Mouse (Mus musculus) hindbrain, embryonic 15.5 days (tissue): ENCODE results near the gene Sgms1. TPM values are rescaled to one million over a fixed set of nuclear protein-coding genes. Genes with fewer than 3 reads are reported as not detected.

Experiments
- ATAC-seq: fragments of 200-750 bp; cut with Nextera tagmentation; 2 replicates; pipeline ENCODE4 v1.8.0; 2017; ENCODE audit warnings: low read depth, moderate number of reproducible peaks, moderate TSS enrichment; ENCODE audit not compliant: low FRiP score
- H3K27ac ChIP-seq: fragments of 300-500 bp; sonication (generic); replicated peaks from 2 replicates; pipeline ENCODE4 v1.5.1; 2015; ENCODE audit warnings: mild to moderate bottlenecking, inconsistent platforms
- H3K27me3 ChIP-seq: fragments of 300-500 bp; sonication (generic); 2 replicates; pipeline ENCODE4 v1.6.1; 2015; ENCODE audit warnings: control low read depth, inconsistent platforms
- H3K36me3 ChIP-seq: fragments of 300-500 bp; sonication (generic); 2 replicates; pipeline ENCODE4 v1.6.1; 2015; ENCODE audit warnings: control low read depth, inconsistent platforms
- H3K4me1 ChIP-seq: fragments of 300-500 bp; sonication (generic); replicated peaks from 2 replicates; pipeline ENCODE4 v1.6.1; 2015; ENCODE audit warnings: control low read depth, inconsistent platforms
- H3K4me2 ChIP-seq: fragments of 300-500 bp; sonication (generic); 2 replicates; pipeline ENCODE4 v1.6.1; 2015; ENCODE audit warnings: moderate library complexity, mild to moderate bottlenecking, inconsistent platforms
- H3K4me3 ChIP-seq: fragments of 300-500 bp; sonication (generic); 2 replicates; pipeline ENCODE4 v1.5.1; 2015; ENCODE audit warnings: mild to moderate bottlenecking, inconsistent platforms
- H3K9ac ChIP-seq: fragments of 300-500 bp; sonication (generic); 2 replicates; pipeline ENCODE4 v1.6.1; 2015; ENCODE audit warnings: inconsistent platforms
- H3K9me3 ChIP-seq: fragments of 300-500 bp; sonication (generic); 2 replicates; pipeline ENCODE4 v1.6.1; 2016; ENCODE audit warnings: control low read depth, inconsistent platforms
- WGBS: fragments of 180-500 bp; shearing (Covaris S2); methylation state at CpG from one replicate; pipeline ENCODE4 v1.1.7; 2015; 5-methylcytosine and 5-hydroxymethylcytosine counted together
- polyA plus RNA-seq: library from polyadenylated mRNA; unstranded; fragments of >200 nt; fragmentation: Nextera tagmentation; extraction: Ambion mirVana; gene quantifications from 2 replicates; pipeline ENCODE4 v1.2.1, GENCODE M21; 2015

Sgms1 gene
- polyA plus RNA-seq, 1 experiment from 2014 or later, result 21.7 TPM

DNA sequence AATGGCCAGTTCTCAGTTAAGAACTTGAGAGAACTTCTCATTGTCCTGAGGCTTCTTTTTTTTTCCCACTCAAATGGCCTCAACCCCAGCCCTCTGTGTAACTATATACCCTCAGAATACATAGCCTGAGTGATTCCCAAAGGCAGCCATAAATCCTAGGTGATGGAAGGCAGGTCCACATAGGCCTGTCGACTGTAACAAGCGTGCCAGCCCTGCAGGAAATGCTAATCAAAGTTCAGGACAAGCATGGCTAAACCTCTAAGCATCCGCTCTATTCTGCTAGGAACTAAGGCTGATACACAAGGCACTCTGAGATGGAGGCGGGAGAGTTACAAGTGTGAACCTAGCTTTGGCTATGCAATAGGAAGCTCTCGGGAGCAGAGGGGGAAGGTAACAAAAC, 151.8 kb downstream of the Sgms1 start:
- no peak overlapping the region for H3K4me2 ChIP-seq
- H3K9me3 ChIP-seq, result no peaks in the 10 kb centered on the region
- H3K36me3 ChIP-seq, result no peaks in the 10 kb centered on the region
- H3K9ac ChIP-seq, result no peak overlapping the region
- H3K4me3 ChIP-seq, result no peak overlapping the region
- H3K4me1 ChIP-seq, result no peaks in the 10 kb centered on the region
- no peak for ATAC-seq
- no peaks in the 10 kb centered on the region for H3K27me3 ChIP-seq
- no peak overlapping the region for H3K27ac ChIP-seq
- 66% methylated on average over 5 of the region's 5 CpGs for WGBS

DNA sequence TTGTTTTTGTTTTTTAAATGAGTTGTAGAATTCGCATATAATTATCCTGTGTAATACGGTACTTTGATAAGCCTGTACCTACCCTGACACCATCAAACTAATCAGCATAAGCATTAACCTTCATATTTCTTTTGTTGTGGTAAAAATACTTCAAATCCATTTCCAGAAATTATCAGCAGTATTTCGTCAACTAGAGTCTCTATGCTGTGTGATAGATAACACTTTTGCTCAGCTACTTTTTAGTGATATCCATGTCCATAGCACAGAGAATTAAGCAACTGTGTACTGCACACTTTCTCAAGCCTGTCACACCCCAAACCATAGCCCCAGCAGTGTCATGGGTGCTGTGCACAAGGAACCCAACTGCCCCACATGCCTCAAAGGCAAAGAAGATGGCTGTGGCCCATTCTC, 152.3 kb downstream of the Sgms1 start:
- H3K27me3 ChIP-seq, result no peaks in the 10 kb centered on the region
- no peak for ATAC-seq
- H3K4me3 ChIP-seq, result no peak overlapping the region

GRCm38 (mm10) chr19:32234717-32235434, 154.6 kb downstream of the Sgms1 start:
- H3K27me3 ChIP-seq, result no peaks in the 10 kb centered on the region
- no peak overlapping the region for H3K9ac ChIP-seq
- no peaks in the 10 kb centered on the region for H3K4me1 ChIP-seq
- ATAC-seq, result no peak
- H3K4me2 ChIP-seq, result no peak overlapping the region
- H3K27ac ChIP-seq, result no peak overlapping the region
- H3K36me3 ChIP-seq, result no peaks in the 10 kb centered on the region
- H3K9me3 ChIP-seq, result no peaks in the 10 kb centered on the region
- no peak overlapping the region for H3K4me3 ChIP-seq
- WGBS, result 80% methylated on average over 6 of the region's 6 CpGs

More for the DNA sequence above, 152.3 kb downstream of the Sgms1 start:
- Histone ChIP-seq H3K9me3 (no peaks in the 10 kb centered on the region), H3K27ac (no peak overlapping the region), H3K4me2 (no peak overlapping the region), H3K9ac (no peak overlapping the region), H3K4me1 (no peaks in the 10 kb centered on the region), H3K36me3 (no peaks in the 10 kb centered on the region)
- WGBS, result 87% methylated on average over 3 of the region's 3 CpGs

- H3K4me2 ChIP-seq, result no peak overlapping the region
- no peak overlapping the region for H3K4me3 ChIP-seq
- WGBS, result 83% methylated on average over 10 of the region's 10 CpGs
Observed at GRCm38 (mm10) chr19:32231292-32231691, 158.2 kb downstream of the Sgms1 start.

DNA sequence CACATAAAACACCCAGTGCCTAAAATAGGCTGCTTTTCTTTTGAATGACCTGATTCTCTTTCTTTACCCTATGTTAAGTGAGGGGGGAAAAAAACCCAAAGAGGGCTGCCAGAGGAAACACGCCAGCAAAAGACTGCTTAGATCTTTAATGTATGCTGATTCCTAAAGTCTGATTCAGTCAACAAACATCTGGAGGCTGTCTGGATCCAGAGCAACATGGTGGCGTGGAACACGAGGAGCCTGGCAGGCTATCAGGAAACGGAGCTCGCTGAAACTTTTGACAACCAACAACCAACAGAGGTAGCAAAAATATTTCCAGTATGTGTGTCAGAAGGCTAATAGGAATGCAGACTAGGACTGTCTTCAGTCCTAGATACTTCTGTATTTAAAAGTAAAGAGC, 158.7 kb downstream of the Sgms1 start:
- H3K4me3 ChIP-seq, result no peak overlapping the region
- 77% methylated on average over 5 of the region's 5 CpGs for WGBS

More at GRCm38 (mm10) chr19:32231292-32231691, 158.2 kb downstream of the Sgms1 start:
- Histone ChIP-seq H3K27ac (no peak overlapping the region), H3K36me3 (no peaks in the 10 kb centered on the region), H3K9ac (no peak overlapping the region), H3K9me3 (no peaks in the 10 kb centered on the region), H3K27me3 (no peaks in the 10 kb centered on the region), H3K4me1 (no peaks in the 10 kb centered on the region)
- ATAC-seq, result no peak

DNA sequence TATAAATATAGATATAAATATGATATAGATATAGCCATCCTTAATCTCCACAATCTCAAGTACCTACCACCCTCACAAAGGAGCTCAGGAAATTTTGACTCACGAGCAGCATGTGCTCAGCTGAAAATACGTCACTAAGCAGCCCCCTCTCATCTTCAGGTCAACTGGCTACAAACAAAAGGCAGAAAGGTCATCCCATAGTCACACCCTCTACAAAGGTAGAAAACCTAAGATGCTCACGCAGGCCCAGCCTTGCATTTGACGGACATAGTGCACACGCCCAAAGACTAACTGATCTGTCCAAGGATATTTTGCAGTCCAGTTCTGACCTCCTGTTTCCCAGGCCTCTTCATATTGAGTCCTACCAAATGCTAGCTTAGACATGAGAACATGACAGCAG, 159.2 kb downstream of the Sgms1 start:
- H3K36me3 ChIP-seq, result no peaks in the 10 kb centered on the region
- 90% methylated on average over 5 of the region's 5 CpGs for WGBS
- ATAC-seq, result no peak
- no peaks in the 10 kb centered on the region for H3K27me3 ChIP-seq
- H3K9ac ChIP-seq, result no peak overlapping the region
- H3K4me3 ChIP-seq, result no peak overlapping the region
- no peaks in the 10 kb centered on the region for H3K4me1 ChIP-seq
- H3K4me2 ChIP-seq, result no peak overlapping the region
- no peak overlapping the region for H3K27ac ChIP-seq
- no peaks in the 10 kb centered on the region for H3K9me3 ChIP-seq

More for the DNA sequence above, 158.7 kb downstream of the Sgms1 start:
- H3K27ac ChIP-seq, result no peak overlapping the region
- H3K27me3 ChIP-seq, result no peaks in the 10 kb centered on the region
- ATAC-seq, result no peak
- H3K4me1 ChIP-seq, result no peaks in the 10 kb centered on the region
- H3K36me3 ChIP-seq, result no peaks in the 10 kb centered on the region
- no peaks in the 10 kb centered on the region for H3K9me3 ChIP-seq
- H3K4me2 ChIP-seq, result no peak overlapping the region
- H3K9ac ChIP-seq, result no peak overlapping the region

GRCm38 (mm10) chr19:32229776-32230175, 159.7 kb downstream of the Sgms1 start:
- Histone ChIP-seq H3K27ac (no peak overlapping the region), H3K9me3 (no peaks in the 10 kb centered on the region), H3K4me3 (no peak overlapping the region), H3K27me3 (no peaks in the 10 kb centered on the region), H3K36me3 (no peaks in the 10 kb centered on the region), H3K4me2 (no peak overlapping the region), H3K4me1 (no peaks in the 10 kb centered on the region), H3K9ac (no peak overlapping the region)
- WGBS, result 79% methylated on average over 5 of the region's 5 CpGs
- ATAC-seq, result no peak

DNA sequence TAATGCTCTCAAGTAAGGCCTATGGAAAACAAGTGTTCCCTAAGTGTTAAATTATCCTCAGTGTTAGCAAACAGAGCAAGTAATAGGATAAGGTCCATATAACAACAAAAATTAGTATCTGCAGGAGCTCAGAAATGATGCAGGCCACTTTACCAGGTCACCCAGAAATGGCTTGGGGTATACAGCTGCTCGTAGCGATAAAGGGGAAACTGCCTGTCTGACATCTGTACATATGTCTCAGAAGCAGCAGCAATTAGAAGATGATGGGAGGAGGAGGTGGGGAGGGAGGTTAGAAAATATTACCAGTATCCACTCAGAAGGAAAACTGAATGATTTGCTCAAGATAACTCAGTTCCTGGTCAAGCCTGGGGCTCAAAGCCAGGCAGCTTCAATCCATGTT, 162.3 kb downstream of the Sgms1 start:
- no peaks in the 10 kb centered on the region for H3K27me3 ChIP-seq
- H3K4me3 ChIP-seq, result no peak overlapping the region
- WGBS, result 89% methylated on average over 2 of the region's 2 CpGs
- H3K9me3 ChIP-seq, result no peaks in the 10 kb centered on the region
- no peaks in the 10 kb centered on the region for H3K36me3 ChIP-seq
- H3K4me1 ChIP-seq, result no peaks in the 10 kb centered on the region
- no peak overlapping the region for H3K4me2 ChIP-seq
- no peak overlapping the region for H3K9ac ChIP-seq
- no peak for ATAC-seq
- no peak overlapping the region for H3K27ac ChIP-seq

DNA sequence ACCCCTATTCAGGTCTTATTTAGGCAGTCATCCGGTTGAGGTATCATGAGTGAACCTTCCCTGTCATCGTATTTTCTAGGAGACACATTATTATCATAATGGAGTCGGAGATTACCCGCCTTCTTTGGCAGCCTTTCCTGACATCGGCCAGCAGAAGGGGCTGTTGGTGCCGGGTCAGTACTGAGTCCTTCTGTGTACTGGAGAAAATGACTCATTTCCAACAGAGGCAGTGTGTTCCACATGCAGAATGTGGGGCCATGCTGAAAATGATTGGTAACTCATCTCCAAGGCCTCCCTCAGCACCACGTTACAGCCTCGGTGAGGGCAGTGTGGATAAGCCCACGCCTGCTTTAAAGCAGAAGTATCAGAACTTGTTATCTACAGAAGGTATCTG, 164.4 kb downstream of the Sgms1 start:
- no peaks in the 10 kb centered on the region for H3K9me3 ChIP-seq
- H3K9ac ChIP-seq, result no peak overlapping the region
- no peaks in the 10 kb centered on the region for H3K27me3 ChIP-seq
- no peak overlapping the region for H3K4me2 ChIP-seq
- H3K4me1 ChIP-seq, result 0 out of 2 replicates have a peak, but pooled peaks cover 5% of the 10 kb centered on the region
- H3K27ac ChIP-seq, result no peak overlapping the region
- ATAC-seq, result no peak
- WGBS, result 63% methylated on average over 9 of the region's 9 CpGs
- no peaks in the 10 kb centered on the region for H3K36me3 ChIP-seq
- no peak overlapping the region for H3K4me3 ChIP-seq

DNA sequence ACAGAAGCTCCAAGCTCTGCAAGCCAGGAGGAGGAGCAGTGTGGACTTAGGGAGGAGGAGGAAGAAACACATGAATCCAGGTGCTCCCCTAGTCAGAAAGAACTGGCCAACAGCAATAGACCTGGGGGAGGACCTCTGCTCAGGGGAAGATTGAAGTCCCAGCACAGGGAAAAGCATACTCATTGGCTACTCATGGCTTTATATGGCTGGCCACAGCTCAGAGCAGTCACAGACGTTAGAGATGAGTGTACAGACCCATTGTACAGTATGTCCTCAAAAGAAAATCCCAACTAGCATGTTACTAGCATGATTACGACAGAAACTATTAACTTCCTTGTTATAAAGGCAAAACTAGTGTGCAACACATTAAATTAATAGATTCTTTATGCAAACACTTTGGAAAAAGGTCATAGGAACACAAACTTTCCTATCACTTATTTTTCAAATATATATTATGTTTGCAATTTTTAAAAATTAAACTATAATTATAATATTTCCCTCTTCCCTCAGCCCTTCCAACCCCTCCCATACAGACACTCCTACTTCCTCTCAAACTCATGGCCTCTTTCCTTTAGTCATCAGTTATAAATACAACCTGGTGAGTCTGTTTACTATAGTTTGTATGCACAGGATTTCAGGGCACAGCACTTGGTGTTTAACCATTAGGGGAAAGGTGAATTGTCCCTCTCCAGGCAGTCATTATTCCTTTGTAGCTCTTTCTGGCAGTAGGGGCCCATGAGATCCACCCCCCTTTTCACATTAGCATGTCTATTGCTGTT, 165.0 kb downstream of the Sgms1 start:
- Histone ChIP-seq H3K4me2 (no peak overlapping the region), H3K4me1 (0 out of 2 replicates have a peak, but pooled peaks cover 5% of the 10 kb centered on the region), H3K4me3 (no peak overlapping the region), H3K27me3 (no peaks in the 10 kb centered on the region), H3K9ac (no peak overlapping the region), H3K36me3 (no peaks in the 10 kb centered on the region), H3K9me3 (no peaks in the 10 kb centered on the region), H3K27ac (no peak overlapping the region)
- 82% methylated on average over 2 of the region's 2 CpGs for WGBS
- no peak for ATAC-seq

- H3K9ac ChIP-seq, result no peak overlapping the region
- no peak overlapping the region for H3K27ac ChIP-seq
- no peak overlapping the region for H3K4me3 ChIP-seq
- no peaks in the 10 kb centered on the region for H3K9me3 ChIP-seq
- no peak for ATAC-seq
- no peaks in the 10 kb centered on the region for H3K27me3 ChIP-seq
- H3K4me1 ChIP-seq, result 0 out of 2 replicates have a peak, but pooled peaks cover 5% of the 10 kb centered on the region
- no peak overlapping the region for H3K4me2 ChIP-seq
- 74% methylated on average over 3 of the region's 3 CpGs for WGBS
- no peaks in the 10 kb centered on the region for H3K36me3 ChIP-seq
Observed at GRCm38 (mm10) chr19:32223751-32224174, 165.8 kb downstream of the Sgms1 start.

DNA sequence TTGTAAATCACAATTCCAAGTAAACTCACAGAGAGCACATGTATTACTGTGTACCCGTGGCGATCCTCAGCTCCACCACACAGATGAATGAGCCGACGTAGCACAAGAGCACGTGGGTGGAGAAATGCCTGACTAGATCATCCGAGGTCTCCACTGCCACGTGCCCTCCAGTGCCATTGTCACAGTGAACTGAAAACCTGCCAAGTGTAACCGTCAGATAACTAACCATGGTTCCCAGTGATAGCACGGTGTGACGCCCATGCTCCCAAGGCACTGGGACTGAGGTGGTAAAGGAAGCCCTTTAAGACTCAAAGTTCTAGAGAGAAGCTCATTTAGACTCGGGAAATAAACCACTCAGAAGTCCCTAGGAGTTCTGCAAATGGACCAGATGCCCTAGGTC, 167.4 kb downstream of the Sgms1 start:
- H3K9me3 ChIP-seq, result no peaks in the 10 kb centered on the region
- no peak overlapping the region for H3K27ac ChIP-seq
- H3K4me1 ChIP-seq, result 0 out of 2 replicates have a peak, but pooled peaks cover 5% of the 10 kb centered on the region
- H3K4me2 ChIP-seq, result no peak overlapping the region
- no peak overlapping the region for H3K9ac ChIP-seq
- H3K27me3 ChIP-seq, result no peaks in the 10 kb centered on the region
- H3K36me3 ChIP-seq, result no peaks in the 10 kb centered on the region
- no peak for ATAC-seq
- H3K4me3 ChIP-seq, result no peak overlapping the region
- 90% methylated on average over 11 of the region's 11 CpGs for WGBS
